Mouse (Mus musculus) MEL (cell line): ENCODE measurements around the gene Ddx21. TPM values are rescaled to one million over a fixed set of nuclear protein-coding genes. Genes with fewer than 3 reads are reported as not detected.
A peak's percentile ranks its signal among the peaks of the same experiment; 100 is the strongest.

Source experiments
- DNase-seq: peaks from one replicate; pipeline ENCODE4 v3.0.0; 2011; ENCODE audit warnings: low read depth, low spot score
- H3K27ac ChIP-seq: 2 replicates; pipeline ENCODE4 v1.5.1; 2012; ENCODE audit warnings: low read depth, mild to moderate bottlenecking, control low read depth, low read length, moderate library complexity; ENCODE audit not compliant: control insufficient read depth
- H3K27me3 ChIP-seq, 2 experiments: fragments of 150-350 bp in 1 of 2; sonication (generic) in 1 of 2; 2 replicates each; pipeline ENCODE4 v1.6.1; 2012; ENCODE audit warnings: low read length in 2 of 2, mild to moderate bottlenecking in 2 of 2, improper control_type of control experiment in 1 of 2, moderate library complexity in 1 of 2; ENCODE audit not compliant: insufficient read depth in 2 of 2, control insufficient read depth in 1 of 2
- H3K36me3 ChIP-seq, 2 experiments: 2 replicates each; pipeline ENCODE4 v1.6.1; 2012 to 2014; ENCODE audit warnings: low read length in 2 of 2, improper control_type of control experiment in 1 of 2, inconsistent platforms in 1 of 2, mild to moderate bottlenecking in 1 of 2; ENCODE audit not compliant: insufficient read depth in 2 of 2, control insufficient read depth in 1 of 2
- H3K4me1 ChIP-seq, 2 experiments: fragments of 150-350 bp in 1 of 2; sonication (generic) in 1 of 2; 2 replicates each; pipeline ENCODE4 v1.6.1; 2012; ENCODE audit warnings: low read length in 2 of 2, improper control_type of control experiment in 1 of 2, mild to moderate bottlenecking in 1 of 2; ENCODE audit not compliant: insufficient read depth in 2 of 2, control insufficient read depth in 1 of 2
- H3K4me3 ChIP-seq, 2 experiments: fragments of 150-350 bp in 1 of 2; sonication (generic) in 1 of 2; 2 replicates each; pipeline ENCODE4 v1.5.1; 2012; ENCODE audit warnings: low read depth in 2 of 2, low read length in 2 of 2, mild to moderate bottlenecking in 2 of 2, moderate library complexity in 2 of 2, control low read depth in 1 of 2, improper control_type of control experiment in 1 of 2; ENCODE audit not compliant: control insufficient read depth in 1 of 2, insufficient read depth in 1 of 2
- H3K79me2 ChIP-seq: 2 replicates; pipeline ENCODE4 v1.6.1; 2012; ENCODE audit warnings: mild to moderate bottlenecking, low read length, moderate library complexity; ENCODE audit not compliant: control insufficient read depth, poor library complexity, insufficient read depth
- H3K9ac ChIP-seq: 2 replicates; pipeline ENCODE4 v1.6.1; 2012; ENCODE audit warnings: low read depth, mild to moderate bottlenecking, control low read depth, low read length, moderate library complexity; ENCODE audit not compliant: control insufficient read depth, poor library complexity, severe bottlenecking
- H3K9me3 ChIP-seq: fragments of 150-350 bp; sonication (generic); replicated peaks from 2 replicates; pipeline ENCODE4 v1.6.1; 2012; ENCODE audit warnings: mild to moderate bottlenecking, low read length, improper control_type of control experiment, moderate library complexity; ENCODE audit not compliant: insufficient read depth
- BHLHE40 ChIP-seq: IDR thresholded peaks from 2 replicates; pipeline ENCODE4 v1.6.1; 2012; ENCODE audit warnings: low read depth, mild to moderate bottlenecking, inconsistent platforms, low read length, improper control_type of control experiment, borderline replicate concordance
- CHD1 ChIP-seq: IDR thresholded peaks from 2 replicates; pipeline ENCODE4 v1.6.1; 2012; ENCODE audit warnings: low read depth, mild to moderate bottlenecking, inconsistent platforms, low read length, improper control_type of control experiment
- CHD2 ChIP-seq: IDR thresholded peaks from 2 replicates; pipeline ENCODE4 v1.6.1; 2011; ENCODE audit warnings: low read length, improper control_type of control experiment
- CTCF ChIP-seq, 3 experiments: IDR thresholded peaks in 2 of 3; conservative IDR thresholded peaks in 1 of 3; 2 replicates each; pipeline ENCODE4 v1.5.1; 2011 to 2012; ENCODE audit warnings: low read length in 3 of 3, low read depth in 2 of 3, mild to moderate bottlenecking in 2 of 3, improper control_type of control experiment in 1 of 3, inconsistent platforms in 1 of 3, mixed read lengths in 1 of 3, moderate library complexity in 1 of 3; ENCODE audit not compliant: control insufficient read depth in 1 of 3, insufficient read depth in 1 of 3, poor library complexity in 1 of 3, severe bottlenecking in 1 of 3
- E2F4 ChIP-seq: IDR thresholded peaks from 2 replicates; pipeline ENCODE4 v1.6.1; 2011; ENCODE audit warnings: low read depth, low read length, improper control_type of control experiment, borderline replicate concordance
- ELF1 ChIP-seq: IDR thresholded peaks from 2 replicates; pipeline ENCODE4 v1.6.1; 2014; ENCODE audit warnings: low read depth, mild to moderate bottlenecking, inconsistent platforms, low read length, improper control_type of control experiment, moderate library complexity
- EP300 ChIP-seq, 2 experiments: IDR thresholded peaks; 2 replicates each; pipeline ENCODE4 v1.6.1; 2011; ENCODE audit warnings: improper control_type of control experiment in 2 of 2, low read length in 2 of 2, low read depth in 1 of 2, mild to moderate bottlenecking in 1 of 2
- ETS1 ChIP-seq: IDR thresholded peaks from 2 replicates; pipeline ENCODE4 v1.6.1; 2012; ENCODE audit warnings: low read depth, mild to moderate bottlenecking, inconsistent platforms, low read length, improper control_type of control experiment, moderate library complexity
- GABPA ChIP-seq: IDR thresholded peaks from 2 replicates; pipeline ENCODE4 v1.6.1; 2012; ENCODE audit warnings: low read depth, mild to moderate bottlenecking, inconsistent platforms, low read length, improper control_type of control experiment, moderate library complexity
- GATA1 ChIP-seq: IDR thresholded peaks from 2 replicates; pipeline ENCODE4 v1.6.1; 2011; ENCODE audit warnings: low read depth, low read length, improper control_type of control experiment
- HCFC1 ChIP-seq: IDR thresholded peaks from 2 replicates; pipeline ENCODE4 v1.6.1; 2012; ENCODE audit warnings: low read depth, mild to moderate bottlenecking, inconsistent platforms, low read length, improper control_type of control experiment, moderate library complexity
- JUND ChIP-seq: IDR thresholded peaks from 2 replicates; pipeline ENCODE4 v1.6.1; 2011; ENCODE audit warnings: low read depth, mild to moderate bottlenecking, improper control_type of control experiment, low read length
- KAT2A ChIP-seq: conservative IDR thresholded peaks from 2 replicates; pipeline ENCODE4 v1.6.1; 2012; ENCODE audit warnings: low read depth, low read length, improper control_type of control experiment, inconsistent platforms
- MAFK ChIP-seq: IDR thresholded peaks from 2 replicates; pipeline ENCODE4 v1.6.1; 2011; ENCODE audit warnings: low read depth, mild to moderate bottlenecking, low read length, improper control_type of control experiment, borderline replicate concordance
- MAX ChIP-seq: IDR thresholded peaks from 2 replicates; pipeline ENCODE4 v1.6.1; 2011; ENCODE audit warnings: low read length, improper control_type of control experiment
- MAZ ChIP-seq: IDR thresholded peaks from 2 replicates; pipeline ENCODE4 v1.6.1; 2012; ENCODE audit warnings: low read depth, mild to moderate bottlenecking, inconsistent platforms, low read length, improper control_type of control experiment
- MEF2A ChIP-seq: IDR thresholded peaks from 2 replicates; pipeline ENCODE4 v1.6.1; 2014; ENCODE audit warnings: low read depth, mild to moderate bottlenecking, inconsistent platforms, low read length, improper control_type of control experiment; ENCODE audit not compliant: poor library complexity, insufficient replicate concordance, severe bottlenecking; ENCODE audit errors: extremely low read depth
- MXI1 ChIP-seq: IDR thresholded peaks from 2 replicates; pipeline ENCODE4 v1.6.1; 2011; ENCODE audit warnings: mild to moderate bottlenecking, low read depth, low read length, improper control_type of control experiment
- MYB ChIP-seq: IDR thresholded peaks from 2 replicates; pipeline ENCODE4 v1.6.1; 2011; ENCODE audit warnings: mild to moderate bottlenecking, low read depth, low read length, improper control_type of control experiment
- MYC ChIP-seq: IDR thresholded peaks from 2 replicates; pipeline ENCODE4 v1.6.1; 2011; ENCODE audit warnings: low read depth, mild to moderate bottlenecking, low read length, improper control_type of control experiment, moderate library complexity
- NELFE ChIP-seq: IDR thresholded peaks from 2 replicates; pipeline ENCODE4 v1.6.1; 2011; ENCODE audit warnings: low read depth, low read length, improper control_type of control experiment
- NRF1 ChIP-seq: IDR thresholded peaks from 2 replicates; pipeline ENCODE4 v1.6.1; 2014; ENCODE audit warnings: low read depth, mild to moderate bottlenecking, inconsistent platforms, low read length, improper control_type of control experiment, moderate library complexity; ENCODE audit not compliant: poor library complexity, insufficient read depth, severe bottlenecking
- POLR2A ChIP-seq, 2 experiments: IDR thresholded peaks; 2 replicates each; pipeline ENCODE4 v1.6.1; 2011 to 2012; ENCODE audit warnings: low read length in 2 of 2, mild to moderate bottlenecking in 2 of 2, control low read depth in 1 of 2, improper control_type of control experiment in 1 of 2, low read depth in 1 of 2, moderate library complexity in 1 of 2; ENCODE audit not compliant: control insufficient read depth in 1 of 2, insufficient read depth in 1 of 2, poor library complexity in 1 of 2
- POLR2AphosphoS2 ChIP-seq: IDR thresholded peaks from 2 replicates; pipeline ENCODE4 v1.6.1; 2011; ENCODE audit warnings: low read length, improper control_type of control experiment
- POLR2AphosphoS5 ChIP-seq: IDR thresholded peaks from 2 replicates; pipeline ENCODE4 v1.6.1; 2012; ENCODE audit warnings: low read depth, borderline replicate concordance, mild to moderate bottlenecking, inconsistent platforms, low read length, moderate library complexity, mixed read lengths
- RCOR1 ChIP-seq: IDR thresholded peaks from 2 replicates; pipeline ENCODE4 v1.6.1; 2012; ENCODE audit warnings: low read depth, mild to moderate bottlenecking, inconsistent platforms, low read length, improper control_type of control experiment
- SIN3A ChIP-seq: IDR thresholded peaks from 2 replicates; pipeline ENCODE4 v1.6.1; 2012; ENCODE audit warnings: low read length, improper control_type of control experiment, inconsistent platforms
- SMC3 ChIP-seq: IDR thresholded peaks from 2 replicates; pipeline ENCODE4 v1.6.1; 2011; ENCODE audit warnings: low read depth, low read length, improper control_type of control experiment
- TAL1 ChIP-seq: IDR thresholded peaks from 2 replicates; pipeline ENCODE4 v1.6.1; 2012; ENCODE audit warnings: mild to moderate bottlenecking, inconsistent platforms, low read length, moderate library complexity, mixed read lengths
- TBP ChIP-seq: IDR thresholded peaks from 2 replicates; pipeline ENCODE4 v1.8.0; 2011; ENCODE audit warnings: low read depth, low read length, improper control_type of control experiment
- TCF12 ChIP-seq: IDR thresholded peaks from 2 replicates; pipeline ENCODE4 v1.6.1; 2014; ENCODE audit warnings: low read depth, mild to moderate bottlenecking, inconsistent platforms, low read length, improper control_type of control experiment, moderate library complexity
- UBTF ChIP-seq: IDR thresholded peaks from 2 replicates; pipeline ENCODE4 v1.6.1; 2012; ENCODE audit warnings: low read depth, mild to moderate bottlenecking, inconsistent platforms, low read length, improper control_type of control experiment, moderate library complexity, borderline replicate concordance; ENCODE audit not compliant: insufficient read depth
- USF1 ChIP-seq: IDR thresholded peaks from 2 replicates; pipeline ENCODE4 v1.6.1; 2014; ENCODE audit warnings: low read depth, mild to moderate bottlenecking, inconsistent platforms, low read length, improper control_type of control experiment, moderate library complexity
- USF2 ChIP-seq, 2 experiments: IDR thresholded peaks; 2 replicates each; pipeline ENCODE4 v1.6.1; 2011 to 2012; ENCODE audit warnings: improper control_type of control experiment in 2 of 2, low read length in 2 of 2, borderline replicate concordance in 1 of 2, inconsistent platforms in 1 of 2, low read depth in 1 of 2, mild to moderate bottlenecking in 1 of 2; ENCODE audit not compliant: insufficient read depth in 1 of 2
- ZC3H11A ChIP-seq: IDR thresholded peaks from 2 replicates; pipeline ENCODE4 v1.6.1; 2012; ENCODE audit warnings: low read depth, mild to moderate bottlenecking, inconsistent platforms, low read length, improper control_type of control experiment
- ZKSCAN1 ChIP-seq: IDR thresholded peaks from 2 replicates; pipeline ENCODE4 v1.6.1; 2012; ENCODE audit warnings: low read depth, mild to moderate bottlenecking, inconsistent platforms, low read length, improper control_type of control experiment, moderate library complexity
- ZMIZ1 ChIP-seq: IDR thresholded peaks from 2 replicates; pipeline ENCODE4 v1.6.1; 2012; ENCODE audit warnings: low read depth, mild to moderate bottlenecking, inconsistent platforms, low read length, improper control_type of control experiment, moderate library complexity
- ZNF384 ChIP-seq: IDR thresholded peaks from 2 replicates; pipeline ENCODE4 v1.6.1; 2012; ENCODE audit warnings: low read depth, mild to moderate bottlenecking, inconsistent platforms, low read length, improper control_type of control experiment
- polyA plus RNA-seq, 2 experiments: library from polyadenylated mRNA; stranded (reverse) in 1 of 2; unstranded in 1 of 2; fragments of >175 nt in 1 of 2; fragments of >200 nt in 1 of 2; gene quantifications; 2 replicates each; pipeline versions ENCODE4 v1.2.1 to v1.2.4; 2012; ENCODE audit warnings: low replicate concordance in 2 of 2, low read depth in 1 of 2; ENCODE audit not compliant: insufficient read length in 2 of 2, insufficient read depth in 1 of 2, missing spikeins in 1 of 2
- total RNA-seq: library from RNA; depleted of rRNA; stranded (reverse); fragments of 300-350 nt; gene quantifications from 2 replicates; pipeline ENCODE4 v1.2.3, GENCODE M21; 2012

The Ddx21 gene
- total and polyA plus RNA-seq, 3 experiments, result 299 to 2,442 (median 386) TPM

GRCm38 (mm10) chr10:62542928-62543327 lies 59.2 kb downstream of the Ddx21 start:
- peaks cover 0 to 16% of the 10 kb centered on the region in 2 experiments; a peak in 2 of 4 replicates for H3K36me3 ChIP-seq
- peak overlapping the region; percentile 12 to 17 for H3K4me3 ChIP-seq
- H3K4me1 ChIP-seq, result peaks cover 6 to 32% of the 10 kb centered on the region in 2 experiments
- no peaks in the 10 kb centered on the region for H3K9me3 ChIP-seq
- no peaks in the 10 kb centered on the region for H3K27me3 ChIP-seq
- peak overlapping the region; percentile 62 for H3K9ac ChIP-seq
- peak overlapping the region; percentile 98 for H3K27ac ChIP-seq
- DNase-seq, result no peak
- H3K79me2 ChIP-seq, result no peaks in the 10 kb centered on the region; the same call in 1 of the 2 replicates
- TF ChIP-seq TAL1 (no peak), ZKSCAN1 (no peak), MAZ (peak; percentile 76; the same call in 1 of the 2 replicates), USF2 (IDR thresholded peaks at IDR 0.05; ENCODE audit: borderline replicate concordance in 1 of 2, insufficient read depth in 1 of 2, low read depth in 1 of 2, low read length in 2 of 2) (no peak), SIN3A (no peak), NELFE (peak; percentile 39; the same call in 1 of the 2 replicates), GATA1 (0 out of 2 replicates have a peak, but pooled peaks have one; percentile 16), GABPA (no peak), ZNF384 (no peak), CHD2 (no peak), ETS1 (no peak), TCF12 (no peak), MYC (no peak), SMC3 (no peak), BHLHE40 (no peak), EP300 (IDR thresholded peaks at IDR 0.05; ENCODE audit: low read depth in 1 of 2, low read length in 2 of 2) (peak in 1 of 2 experiments; percentile 17; a peak in 1 of 4 replicates), USF1 (no peak), MAX (0 out of 2 replicates have a peak, but pooled peaks have one; percentile 10), ZMIZ1 (no peak), ELF1 (no peak), RCOR1 (no peak), POLR2A (IDR thresholded peaks at IDR 0.05; ENCODE audit: control insufficient read depth in 1 of 2, insufficient read depth in 1 of 2, low read depth in 1 of 2, low read length in 2 of 2, poor library complexity in 1 of 2) (no peak), TBP (no peak), KAT2A (no peak), CHD1 (peak; percentile 37; the same call in 1 of the 2 replicates), ZC3H11A (no peak), MXI1 (no peak), MYB (no peak), POLR2AphosphoS2 (no peak), CTCF (IDR thresholded peaks at IDR 0.05 in 2 of 3, conservative IDR thresholded peaks at IDR 0.05 in 1 of 3; ENCODE audit: control insufficient read depth in 1 of 3, insufficient read depth in 1 of 3, low read depth in 2 of 3, low read length in 3 of 3, poor library complexity in 1 of 3, severe bottlenecking in 1 of 3) (no peak), NRF1 (no peak), HCFC1 (no peak), MEF2A (no peak), UBTF (no peak), MAFK (no peak), POLR2AphosphoS5 (no peak), E2F4 (no peak), JUND (peak; percentile 86)
